Mouse (Mus musculus): Measurements from ENCODE around the gene Fam69b. TPM values are rescaled to one million over a fixed set of nuclear protein-coding genes. Genes with fewer than 3 reads are reported as not detected.

The Fam69b gene
- total RNA-seq, 2 experiments from 2014 or later = 7.7 to 8.0 TPM

DNA sequence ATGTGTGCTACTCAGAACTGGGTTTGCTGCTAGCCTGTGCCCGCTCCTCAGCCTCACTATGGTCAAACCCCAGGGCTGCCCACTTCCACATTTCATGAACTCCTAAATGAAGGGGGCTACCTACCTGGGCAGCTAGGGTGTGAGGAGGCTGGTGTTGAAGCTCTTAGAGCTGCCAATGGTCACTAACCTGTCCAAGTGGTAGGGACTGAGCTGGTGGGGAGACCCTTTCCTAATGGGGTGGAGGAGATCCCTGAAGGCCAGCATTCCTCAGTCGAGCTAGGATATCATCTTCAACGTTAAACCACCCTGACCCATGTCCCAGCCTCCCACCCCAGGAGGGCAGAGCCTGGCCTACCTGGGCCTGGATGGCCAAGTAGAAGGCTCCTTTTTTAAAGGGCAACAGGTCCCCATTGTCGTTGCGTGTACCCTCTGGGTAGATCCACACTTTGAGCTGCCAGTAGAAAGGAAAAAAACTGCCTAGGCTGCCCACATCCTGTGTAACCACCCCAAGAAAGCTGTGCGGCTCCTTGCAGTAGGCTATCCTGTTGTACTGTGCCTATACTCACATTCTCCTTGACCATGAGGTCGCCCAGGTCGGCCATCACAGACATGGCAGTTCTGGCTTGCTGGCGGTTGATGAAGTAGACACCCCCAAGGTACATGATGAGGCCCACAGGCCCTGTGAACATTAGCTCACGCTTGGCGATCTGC is 32.4 kb upstream of the Fam69b start:
- no peak for ATAC-seq (replicated peaks; ENCODE audit: low FRiP score, low TSS enrichment, poor library complexity, severe bottlenecking)

GRCm38 (mm10) chr2:26596898-26597297 is 31.4 kb upstream of the Fam69b start:
- ATAC-seq (replicated peaks; ENCODE audit: low FRiP score, low TSS enrichment, poor library complexity, severe bottlenecking) = no peak

DNA sequence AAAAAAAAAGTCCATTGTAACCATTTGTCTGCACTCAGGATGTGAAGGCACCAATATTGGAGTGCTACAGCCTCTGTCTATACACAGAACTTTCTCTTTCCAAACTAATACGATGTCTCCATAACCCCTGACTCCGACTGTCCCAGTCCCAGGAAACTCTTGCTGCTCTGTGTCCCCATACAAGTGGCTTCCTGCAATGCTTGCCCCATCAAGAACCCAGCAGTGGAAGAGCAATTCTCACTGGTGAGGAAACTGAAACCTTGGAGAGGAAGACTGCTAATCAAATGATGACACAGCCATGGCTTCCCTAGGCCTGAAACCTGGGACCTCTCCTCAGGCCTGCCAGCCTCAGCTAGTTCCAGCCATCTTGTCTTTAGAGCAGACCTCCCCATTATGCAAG is 30.4 kb upstream of the Fam69b start:
- no peak for ATAC-seq (replicated peaks; ENCODE audit: low FRiP score, low TSS enrichment, poor library complexity, severe bottlenecking)

DNA sequence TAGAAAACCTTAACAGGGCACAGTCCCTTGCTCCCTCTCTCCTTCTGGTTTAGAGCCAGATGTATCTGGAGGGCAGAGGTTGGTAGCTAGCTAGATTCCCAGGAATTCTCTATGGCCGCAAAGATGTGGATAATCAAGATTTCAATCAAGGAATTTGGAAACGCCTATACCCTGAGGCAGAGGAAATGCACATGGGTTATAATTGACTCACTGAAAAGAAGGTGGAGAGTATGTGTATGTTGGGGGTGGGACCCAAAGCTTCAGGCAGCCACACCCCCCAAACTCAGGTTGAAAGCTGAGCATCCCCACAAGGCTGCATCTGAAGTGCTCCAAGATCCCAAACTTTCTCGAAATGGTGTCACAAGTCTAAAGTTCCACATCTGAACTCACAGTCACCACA is 29.8 kb upstream of the Fam69b start:
- ATAC-seq (replicated peaks; ENCODE audit: low FRiP score, low TSS enrichment, poor library complexity, severe bottlenecking) = no peak

GRCm38 (mm10) chr2:26599965-26600364 is 28.3 kb upstream of the Fam69b start:
- no peak for ATAC-seq (replicated peaks; ENCODE audit: low FRiP score, low TSS enrichment, poor library complexity, severe bottlenecking)

DNA sequence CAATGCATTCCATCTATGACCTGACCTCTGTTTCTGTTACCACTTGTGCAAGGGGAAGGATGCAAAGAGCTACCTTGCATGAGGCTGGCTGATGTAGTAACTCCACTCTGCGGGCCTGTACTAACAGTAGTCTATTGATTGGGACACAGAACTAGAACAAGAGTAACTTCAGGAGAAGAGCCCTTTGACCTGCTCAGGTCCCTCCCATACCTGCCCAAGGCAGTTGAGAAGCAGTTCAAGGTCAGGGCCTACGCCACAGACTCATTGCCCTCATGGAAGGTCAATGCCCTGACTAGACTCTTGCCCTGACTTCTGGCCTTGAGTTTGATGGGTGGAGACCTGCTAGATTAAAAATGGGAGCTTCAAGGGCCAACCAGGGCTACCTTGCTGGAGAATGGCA is 27.6 kb upstream of the Fam69b start:
- no peak for ATAC-seq (replicated peaks; ENCODE audit: low FRiP score, low TSS enrichment, poor library complexity, severe bottlenecking)

DNA sequence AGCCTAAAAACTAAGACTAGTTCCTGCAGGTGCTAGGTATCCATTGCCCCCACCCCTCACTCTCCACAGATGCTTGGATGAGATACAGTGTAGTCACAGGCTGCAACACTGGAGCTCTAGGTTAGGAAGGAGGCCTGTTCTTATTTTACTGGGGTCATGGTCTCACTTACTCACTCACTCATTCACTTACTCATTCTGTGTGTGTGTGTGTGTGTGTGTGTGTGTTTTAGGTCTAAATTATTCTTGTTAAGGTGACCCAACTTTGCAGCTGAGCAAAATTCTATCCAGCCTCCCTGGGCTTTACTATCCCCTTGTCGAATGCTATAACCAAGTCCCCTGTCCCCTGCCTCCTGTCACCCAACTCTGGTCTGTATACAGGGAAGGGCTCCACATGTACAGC is 26.7 kb upstream of the Fam69b start:
- ATAC-seq (replicated peaks; ENCODE audit: low FRiP score, low TSS enrichment, poor library complexity, severe bottlenecking) = no peak

- ATAC-seq (replicated peaks; ENCODE audit: low FRiP score, low TSS enrichment, poor library complexity, severe bottlenecking) = no peak
These were observed 25.6 kb upstream of the Fam69b start for GRCm38 (mm10) chr2:26602631-26603030.

DNA sequence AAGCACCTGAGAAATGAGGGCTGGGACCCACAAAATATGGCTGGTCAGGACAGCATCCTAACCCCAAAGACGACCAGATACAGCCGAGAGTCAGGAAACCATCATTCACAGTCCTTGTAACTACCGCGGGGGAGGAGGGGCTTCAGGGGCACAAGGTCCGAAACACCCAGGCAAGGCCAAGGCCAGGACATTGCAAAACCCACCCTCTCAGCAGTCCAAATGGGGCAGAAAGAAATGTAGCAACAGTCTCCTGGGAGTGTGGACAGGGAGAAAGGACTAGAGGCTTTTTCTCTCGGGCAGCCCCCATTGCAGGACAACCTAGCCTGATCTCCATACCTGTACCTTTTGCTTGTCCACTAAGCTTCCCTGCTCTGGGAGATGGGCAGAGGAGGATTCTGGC is 25.1 kb upstream of the Fam69b start:
- ATAC-seq (replicated peaks; ENCODE audit: low FRiP score, low TSS enrichment, poor library complexity, severe bottlenecking) = no peak

GRCm38 (mm10) chr2:26603720-26604671 is 24.3 kb upstream of the Fam69b start, which contains the start of gene Agpat2:
Gene Agpat2 (minus strand): TSS chr2:26604417.
- ATAC-seq (replicated peaks; ENCODE audit: low FRiP score, low TSS enrichment, poor library complexity, severe bottlenecking) = peak; percentile 66

DNA sequence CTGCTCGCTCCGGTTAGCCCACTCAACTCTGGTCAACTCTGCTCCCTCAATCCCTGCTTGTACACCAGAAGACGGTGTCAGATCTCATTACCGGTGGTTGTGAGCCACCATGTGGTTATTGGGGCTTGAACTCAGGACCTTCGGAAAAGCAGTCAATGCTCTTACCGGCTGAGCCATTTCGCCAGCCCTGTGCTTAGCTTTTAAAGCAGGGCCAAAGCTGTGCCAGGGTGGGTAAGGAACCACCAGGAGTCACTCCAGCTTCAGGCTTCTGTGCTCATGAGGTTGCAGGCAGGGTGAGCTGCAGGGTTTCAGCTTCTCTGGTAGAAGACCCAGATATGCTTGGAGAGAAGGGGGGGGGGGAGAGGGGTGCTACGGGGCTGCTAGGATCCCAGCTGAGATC is 22.9 kb upstream of the Fam69b start:
- ATAC-seq (replicated peaks; ENCODE audit: low FRiP score, low TSS enrichment, poor library complexity, severe bottlenecking) = no peak

- ATAC-seq (replicated peaks; ENCODE audit: low FRiP score, low TSS enrichment, poor library complexity, severe bottlenecking) = no peak
These were observed 21.7 kb upstream of the Fam69b start for GRCm38 (mm10) chr2:26606579-26606978.

GRCm38 (mm10) chr2:26607056-26607910 is 21.0 kb upstream of the Fam69b start:
- ATAC-seq (replicated peaks; ENCODE audit: low FRiP score, low TSS enrichment, poor library complexity, severe bottlenecking) = no peak

DNA sequence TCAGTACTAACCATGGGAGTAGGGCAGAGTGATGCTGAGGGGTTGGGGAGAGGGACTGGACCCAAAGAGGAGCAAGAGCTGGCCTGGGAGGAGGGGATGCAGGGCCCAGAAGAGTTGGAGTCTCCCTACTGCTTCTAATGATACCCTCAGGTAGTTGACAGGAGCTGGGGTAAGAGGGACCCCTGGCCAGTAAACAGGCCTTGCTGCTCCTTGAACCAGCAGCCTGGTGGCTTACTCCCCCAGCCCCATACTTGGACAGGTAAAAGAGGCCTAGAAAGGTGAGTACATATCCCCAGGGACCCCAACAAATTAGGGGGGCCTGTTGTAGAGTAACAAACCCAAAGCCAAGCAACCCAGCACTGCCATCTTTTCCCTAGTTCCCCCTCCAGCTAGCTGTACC is 19.5 kb upstream of the Fam69b start:
- ATAC-seq (replicated peaks; ENCODE audit: low FRiP score, low TSS enrichment, poor library complexity, severe bottlenecking) = no peak

- ATAC-seq (replicated peaks; ENCODE audit: low FRiP score, low TSS enrichment, poor library complexity, severe bottlenecking) = no peak
These were observed 19.0 kb upstream of the Fam69b start for GRCm38 (mm10) chr2:26609261-26609661.

- no peak for ATAC-seq (replicated peaks; ENCODE audit: low FRiP score, low TSS enrichment, poor library complexity, severe bottlenecking)
These were observed 17.7 kb upstream of the Fam69b start for GRCm38 (mm10) chr2:26610526-26610925.

DNA sequence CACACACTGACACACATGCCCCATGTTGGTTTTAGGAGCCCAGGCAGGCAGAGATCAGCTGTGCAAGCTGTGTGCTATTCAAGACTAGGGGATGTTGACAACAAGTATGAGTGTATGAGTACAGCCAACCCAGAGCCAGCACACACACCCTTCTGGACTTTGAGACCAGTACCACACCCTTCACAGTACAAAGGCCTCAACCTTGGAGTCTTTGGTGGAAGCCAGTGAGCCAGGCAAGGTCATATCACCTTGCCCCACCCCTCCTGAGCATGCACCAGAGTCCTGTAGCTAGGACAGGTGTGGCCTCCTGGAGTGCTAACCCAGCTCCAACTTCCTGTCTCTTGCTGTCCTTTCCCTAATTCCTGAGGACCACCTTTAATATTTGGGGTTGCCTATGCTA is 17.2 kb upstream of the Fam69b start:
- no peak for ATAC-seq (replicated peaks; ENCODE audit: low FRiP score, low TSS enrichment, poor library complexity, severe bottlenecking)

DNA sequence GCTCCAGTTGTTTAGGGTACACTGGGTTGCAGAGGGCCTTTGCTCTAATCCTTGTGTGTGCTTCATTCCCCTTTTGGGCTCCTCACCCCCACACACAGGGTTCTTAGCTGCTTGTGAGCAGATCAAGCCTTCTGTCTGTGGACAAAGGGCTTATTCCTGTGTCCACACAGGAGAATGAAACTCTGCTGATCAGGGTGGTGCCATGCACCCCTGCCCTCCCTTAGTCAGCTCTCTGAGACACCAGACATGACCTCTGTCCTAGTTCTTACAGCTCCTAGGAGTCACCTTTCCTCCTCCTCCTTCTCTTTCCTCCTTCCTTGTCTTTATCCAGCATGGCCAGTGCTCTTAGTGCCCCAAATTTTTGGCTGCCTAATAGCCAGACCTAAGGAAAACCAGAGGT is 16.4 kb upstream of the Fam69b start:
- no peak for ATAC-seq (replicated peaks; ENCODE audit: low FRiP score, low TSS enrichment, poor library complexity, severe bottlenecking)

GRCm38 (mm10) chr2:26614903-26615302 is 13.4 kb upstream of the Fam69b start:
- no peak for ATAC-seq (replicated peaks; ENCODE audit: low FRiP score, low TSS enrichment, poor library complexity, severe bottlenecking)
